Mouse (Mus musculus): ENCODE results near the gene 4930512M02Rik.
A peak's percentile ranks its signal among the peaks of the same experiment; 100 is the strongest.
"Not testable (repeated sequence)": the region's sequence is repeated elsewhere in the genome, so short reads cannot be mapped to it uniquely, and the experiment has no call there.

The 4930512M02Rik gene

GRCm38 (mm10) chr11:11627735-11628134, at the start of gene 4930512M02Rik:
4930512M02Rik (minus strand) TSS chr11:11627835.
- not testable (repeated sequence) for DNase-seq (ENCODE audit: low read depth)

- no peak for DNase-seq (ENCODE audit: low read depth)
Observed at GRCm38 (mm10) chr11:11677165-11677564, 49.5 kb upstream of the 4930512M02Rik start.

DNA sequence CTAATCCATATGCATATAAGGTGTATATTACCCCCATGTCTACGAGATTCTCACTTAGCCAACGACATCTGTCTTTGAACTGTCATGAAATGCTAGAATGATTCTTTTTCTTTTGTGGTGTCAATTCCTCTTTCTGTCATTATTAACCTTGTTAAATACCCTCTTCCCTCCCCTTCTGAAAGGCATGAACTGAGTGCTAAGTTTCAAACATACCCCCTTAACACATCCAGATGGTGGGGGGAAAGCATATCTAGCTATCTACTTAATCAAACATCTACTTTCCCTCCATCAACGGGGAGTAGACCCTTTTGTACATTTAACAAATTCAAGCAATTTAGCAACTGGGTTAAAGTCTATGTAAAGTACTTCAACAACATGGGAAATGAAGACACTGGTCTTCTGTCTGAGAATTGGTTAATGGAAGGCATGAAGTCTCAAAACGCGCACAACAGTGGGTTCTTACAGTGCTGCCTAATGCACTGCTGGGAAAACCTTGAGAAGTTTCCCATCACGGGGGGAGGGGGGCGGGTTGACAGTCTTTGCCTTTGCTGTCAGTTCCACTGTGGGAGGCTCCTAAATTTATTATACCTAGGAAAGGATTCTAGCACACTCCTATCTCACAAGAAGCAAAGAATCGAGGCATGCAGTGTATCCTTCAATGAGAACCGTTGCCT, 48.6 kb upstream of the 4930512M02Rik start:
- DNase-seq (ENCODE audit: low read depth): no peak

DNA sequence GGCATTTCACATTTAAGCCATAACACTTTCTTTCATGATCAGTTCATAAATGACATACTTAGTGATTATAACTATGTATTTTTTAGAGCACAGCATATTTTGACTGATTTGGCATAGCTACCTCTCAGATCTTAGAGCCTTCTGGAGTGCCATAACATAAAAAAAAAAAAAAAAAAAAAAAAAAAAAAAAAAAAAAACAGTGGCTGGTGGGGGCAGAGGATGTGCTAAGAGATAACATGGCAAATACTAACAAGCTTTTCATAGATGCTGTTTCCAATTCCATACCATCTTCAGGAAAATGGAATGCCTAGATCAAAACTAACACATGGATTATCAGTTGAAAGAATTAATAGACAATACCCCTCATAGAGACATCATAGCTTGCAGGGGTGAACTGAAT, 47.4 kb upstream of the 4930512M02Rik start:
- no peak for DNase-seq (ENCODE audit: low read depth)

- DNase-seq (ENCODE audit: low read depth): no peak
Observed at GRCm38 (mm10) chr11:11672974-11673373, 45.3 kb upstream of the 4930512M02Rik start.

GRCm38 (mm10) chr11:11667922-11668290, 40.3 kb upstream of the 4930512M02Rik start:
- no peak for DNase-seq (ENCODE audit: low read depth)

DNA sequence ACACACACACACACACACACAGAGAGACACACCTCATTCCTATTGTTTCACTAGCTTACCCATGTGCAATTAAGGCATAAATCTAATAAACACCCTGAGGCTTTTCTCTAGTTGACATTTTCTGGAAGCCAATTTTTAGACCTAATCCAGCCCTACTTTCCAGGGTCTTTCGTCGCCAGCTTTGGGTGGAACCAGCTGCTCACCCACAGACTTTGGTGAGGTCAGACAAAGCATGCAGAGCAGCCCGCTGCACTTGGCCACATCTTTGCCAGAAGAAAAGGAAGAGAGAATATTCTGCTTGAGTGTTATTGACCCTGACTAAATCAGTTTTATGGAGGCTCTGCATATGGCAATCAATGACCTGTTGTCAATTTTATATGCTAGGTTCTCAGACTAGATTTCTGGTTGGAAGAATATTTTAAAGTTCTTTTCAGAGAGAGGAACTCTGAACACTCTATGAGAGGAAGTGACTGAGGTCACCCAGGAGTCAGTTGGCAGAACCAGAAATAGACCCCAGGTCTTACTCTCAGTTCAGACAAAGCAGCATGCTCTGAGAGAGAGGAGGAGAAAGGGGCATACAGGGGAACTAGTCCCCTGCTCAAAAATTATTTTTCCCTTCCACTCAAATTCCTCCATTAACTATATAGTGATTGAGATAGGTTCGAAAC, 39.8 kb upstream of the 4930512M02Rik start:
- peak; percentile 37 for DNase-seq (ENCODE audit: low read depth)

DNA sequence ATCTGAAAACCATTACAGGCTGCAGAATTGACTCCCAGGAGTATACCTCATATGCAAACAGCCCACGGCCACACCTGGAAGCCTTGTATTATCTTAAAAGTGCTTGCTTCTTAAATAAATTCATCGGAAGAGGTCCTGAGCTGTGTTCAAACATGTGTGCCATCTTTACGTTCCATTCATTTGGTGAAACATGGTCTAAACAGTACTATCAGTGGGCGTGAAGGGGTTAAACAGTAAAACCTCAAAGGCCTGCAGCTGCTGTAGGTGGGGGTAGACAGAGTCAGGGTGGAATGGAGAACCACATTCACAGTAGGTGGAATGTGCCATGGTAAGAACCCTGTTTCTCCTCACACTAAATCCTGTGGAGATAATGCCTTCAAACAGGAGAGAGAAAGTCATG, 33.0 kb upstream of the 4930512M02Rik start:
- DNase-seq (ENCODE audit: low read depth): no peak

DNA sequence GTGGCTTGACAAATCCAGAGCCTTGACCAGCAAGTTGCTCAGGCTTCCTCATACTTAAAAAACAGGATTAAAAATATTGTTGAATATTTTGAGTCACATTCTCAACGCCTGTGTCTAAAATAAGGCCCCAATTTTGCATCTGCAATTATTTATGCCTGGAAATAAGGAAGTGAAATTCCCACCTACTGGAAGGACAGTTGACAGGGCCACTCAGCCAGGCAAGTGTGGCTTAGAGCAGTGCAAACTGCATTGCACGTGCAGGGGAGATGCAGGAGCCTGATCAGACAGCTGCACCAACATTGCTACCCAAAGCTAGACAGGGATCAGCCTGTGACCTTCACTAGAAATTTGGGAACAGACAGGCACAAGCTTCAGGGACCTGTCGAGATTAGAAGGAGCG, 31.2 kb upstream of the 4930512M02Rik start:
- no peak for DNase-seq (ENCODE audit: low read depth)

- no peak for DNase-seq (ENCODE audit: low read depth)
Observed at GRCm38 (mm10) chr11:11657634-11658033, 30.0 kb upstream of the 4930512M02Rik start.

DNA sequence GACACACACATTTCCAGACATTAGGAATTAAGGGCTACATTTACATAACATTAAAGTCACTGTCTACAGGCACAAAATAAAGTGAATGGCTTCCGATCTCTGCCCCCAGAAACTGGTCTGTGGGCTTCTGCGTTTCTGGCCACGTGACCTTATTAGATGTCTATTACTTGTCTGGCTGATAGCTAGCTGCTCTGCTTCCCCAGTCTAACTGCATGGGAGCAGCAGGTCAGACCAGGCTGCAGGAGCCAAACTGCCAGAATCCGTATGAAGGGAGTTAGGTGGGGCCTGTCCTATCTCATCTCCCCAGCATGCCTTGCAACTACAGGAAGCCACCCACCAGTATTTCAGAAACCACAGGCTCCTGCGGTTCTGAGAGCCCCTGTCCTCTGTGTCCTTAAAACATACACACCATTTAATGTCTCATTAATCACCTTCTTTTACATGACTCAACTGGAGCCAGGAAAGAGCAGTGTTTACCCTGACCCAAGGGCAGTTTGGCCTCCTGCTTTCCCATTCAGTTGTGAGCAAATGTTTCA, 29.4 kb upstream of the 4930512M02Rik start:
- DNase-seq (ENCODE audit: low read depth): peak; percentile 99

- peak; percentile 89 for DNase-seq (ENCODE audit: low read depth)
Observed at GRCm38 (mm10) chr11:11656388-11656787, 28.8 kb upstream of the 4930512M02Rik start.

DNA sequence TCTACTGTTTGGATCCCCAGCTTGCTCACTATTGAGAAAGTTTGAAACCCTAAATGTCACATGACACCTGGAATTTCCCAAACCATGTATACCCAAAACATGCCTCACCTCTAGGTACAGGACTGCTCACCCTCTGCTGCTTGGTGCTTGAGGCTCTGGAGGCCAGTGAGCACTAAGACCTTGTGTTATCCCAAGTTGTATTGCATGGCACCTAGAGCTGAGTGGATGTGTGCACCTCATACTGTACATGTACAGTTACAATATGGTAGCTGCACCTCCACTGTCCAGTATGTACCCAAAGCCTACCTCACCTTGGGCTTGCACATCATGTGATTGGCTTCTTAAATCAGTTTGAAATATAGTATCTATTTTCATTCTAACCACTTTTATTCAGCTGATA, 16.7 kb upstream of the 4930512M02Rik start:
- no peak for DNase-seq (ENCODE audit: low read depth)

DNA sequence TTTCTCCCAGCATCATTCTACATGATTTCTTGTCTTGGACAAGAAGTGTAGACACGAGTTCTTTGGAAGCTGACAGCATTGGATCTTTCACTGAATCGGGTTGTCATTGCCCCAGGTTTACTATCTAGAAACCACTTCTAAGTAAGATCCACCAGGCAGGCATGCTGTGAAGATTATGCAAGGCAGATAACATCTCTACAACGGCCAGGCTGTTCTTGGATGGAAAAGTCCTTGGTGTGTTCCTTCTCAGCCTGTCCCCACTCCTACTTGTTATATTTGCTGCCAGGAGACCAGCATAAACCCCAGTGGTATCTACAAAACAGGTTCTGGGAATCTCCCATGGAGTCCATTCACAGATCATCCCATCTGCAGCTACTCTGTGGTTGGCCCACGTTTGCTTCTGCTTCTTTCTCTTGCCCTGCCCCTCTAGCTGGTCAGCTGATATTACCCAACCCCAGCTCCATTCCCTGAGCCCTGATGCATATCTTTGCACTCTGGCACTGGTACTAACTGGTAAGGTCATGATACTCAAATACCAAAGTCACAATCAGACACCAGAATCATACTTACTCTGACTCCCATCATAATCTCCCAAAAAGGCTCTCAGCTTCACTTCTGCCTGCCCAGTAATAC, 3.4 kb downstream of the 4930512M02Rik start:
- peak; percentile 77 for DNase-seq (ENCODE audit: low read depth)

DNA sequence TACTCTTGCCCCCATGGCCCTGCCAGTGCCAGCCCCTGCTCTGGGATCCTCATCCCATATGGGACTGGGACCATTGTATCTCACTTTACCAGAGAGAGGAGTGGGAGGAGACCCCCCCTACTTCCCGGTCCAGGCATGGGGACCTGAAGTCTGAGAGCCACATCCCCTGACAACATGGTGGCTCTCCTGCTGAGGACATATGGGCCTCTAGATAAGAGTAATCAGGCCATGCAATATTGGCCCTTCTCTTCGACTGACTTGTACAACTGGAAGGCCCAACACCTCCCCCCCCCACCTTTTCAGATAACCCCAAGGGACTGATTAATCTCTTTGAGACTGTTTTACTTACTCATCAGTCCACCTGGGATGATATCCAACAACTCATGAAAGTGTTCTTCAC, 18.4 kb downstream of the 4930512M02Rik start:
- no peak for DNase-seq (ENCODE audit: low read depth)

DNA sequence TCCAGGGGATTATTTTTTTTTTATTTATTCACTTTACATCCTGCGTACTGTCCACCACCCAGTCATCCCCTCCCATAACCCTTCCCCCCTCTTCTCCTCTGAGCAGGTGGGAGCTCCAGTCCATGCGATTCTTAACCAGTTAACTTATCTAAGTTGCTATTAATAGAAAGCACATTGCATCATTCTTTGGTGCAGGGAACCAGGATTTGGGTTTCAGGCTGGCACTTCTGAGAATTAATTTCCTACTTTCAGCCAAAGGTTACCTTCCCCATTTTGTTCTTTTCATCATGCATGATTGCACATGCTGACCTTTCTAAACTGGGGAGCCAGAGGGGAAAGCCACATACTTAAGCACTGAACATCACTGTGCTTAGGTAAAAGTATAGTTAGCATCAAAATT, 40.3 kb downstream of the 4930512M02Rik start:
- peak; percentile 62 for DNase-seq (ENCODE audit: low read depth)

GRCm38 (mm10) chr11:11586423-11586822, 41.2 kb downstream of the 4930512M02Rik start:
- DNase-seq (ENCODE audit: low read depth): peak; percentile 58

- DNase-seq (ENCODE audit: low read depth): peak; percentile 91
Observed at GRCm38 (mm10) chr11:11573691-11574090, 53.9 kb downstream of the 4930512M02Rik start.

- no peak for DNase-seq (ENCODE audit: low read depth)
Observed at GRCm38 (mm10) chr11:11570747-11571146, 56.9 kb downstream of the 4930512M02Rik start.

DNA sequence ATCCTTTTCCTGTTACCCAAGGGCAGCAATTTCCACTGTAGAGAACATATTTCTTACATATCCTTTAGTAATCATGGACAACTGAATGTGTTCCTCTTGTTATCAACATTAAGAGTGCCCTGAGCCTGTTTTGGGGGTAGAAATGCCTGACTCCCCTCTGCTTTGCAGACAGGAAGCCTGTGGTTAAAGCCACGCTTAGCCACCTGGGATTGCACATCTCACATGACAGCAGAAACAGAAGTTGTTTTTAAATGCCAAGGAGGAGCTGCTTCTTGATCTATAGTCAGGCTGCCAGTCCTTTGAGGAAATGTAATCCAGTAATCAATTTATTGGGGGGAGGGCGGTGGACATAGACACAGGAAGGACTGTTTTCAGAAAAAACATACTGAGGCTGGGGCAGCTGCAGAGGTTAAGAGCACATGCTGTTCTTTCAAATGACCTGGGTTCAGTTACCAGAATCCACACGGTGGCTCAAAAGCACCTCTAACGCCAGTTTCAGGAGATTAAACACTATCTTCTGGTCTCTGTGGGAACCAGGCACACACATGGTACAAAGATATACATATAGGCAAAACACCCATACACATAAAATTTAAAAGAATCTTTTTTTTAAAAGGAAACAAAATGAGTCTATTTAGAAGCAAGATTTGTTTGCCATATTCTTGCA, 58.0 kb downstream of the 4930512M02Rik start:
- peak; percentile 91 for DNase-seq (ENCODE audit: low read depth)

GRCm38 (mm10) chr11:11568033-11568432, 59.6 kb downstream of the 4930512M02Rik start:
- DNase-seq (ENCODE audit: low read depth): no peak

DNA sequence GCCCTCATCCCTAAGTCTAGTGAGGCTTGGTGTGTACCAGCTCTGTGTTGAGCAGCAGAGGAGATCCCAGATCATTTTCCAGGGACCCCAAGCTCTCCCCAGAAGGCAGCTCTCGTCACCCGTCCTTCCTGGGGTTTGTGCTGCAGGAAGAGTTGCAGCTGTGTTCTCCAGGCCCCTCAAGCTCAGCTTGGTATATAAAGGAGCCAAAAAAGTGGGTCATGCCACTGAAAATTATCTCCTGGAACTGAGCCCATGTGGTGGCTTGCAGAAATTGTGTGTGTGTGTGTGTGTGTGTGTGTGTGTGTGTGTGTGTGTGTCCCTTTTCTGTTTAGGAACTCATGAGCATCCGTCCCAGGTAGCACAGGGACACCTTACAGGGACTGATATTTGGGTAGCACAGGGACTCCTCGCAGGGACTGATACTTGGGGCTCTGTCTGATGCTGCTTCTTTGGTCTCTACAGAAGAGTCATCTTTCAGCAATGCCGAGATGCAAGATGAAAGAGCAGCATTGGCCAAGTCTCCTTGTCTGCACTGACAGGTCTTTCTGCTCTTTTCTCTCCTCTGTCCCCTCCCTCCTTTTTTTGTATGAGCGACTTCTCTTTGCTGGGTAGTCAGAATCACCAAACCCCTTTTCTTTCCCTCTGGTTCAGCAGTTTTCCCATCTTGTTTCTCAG, 62.4 kb downstream of the 4930512M02Rik start:
- no peak for DNase-seq (ENCODE audit: low read depth)

All from 416B (cell line).